Mouse (Mus musculus): ENCODE measurements around the gene Ptgs1.

The Ptgs1 gene

DNA sequence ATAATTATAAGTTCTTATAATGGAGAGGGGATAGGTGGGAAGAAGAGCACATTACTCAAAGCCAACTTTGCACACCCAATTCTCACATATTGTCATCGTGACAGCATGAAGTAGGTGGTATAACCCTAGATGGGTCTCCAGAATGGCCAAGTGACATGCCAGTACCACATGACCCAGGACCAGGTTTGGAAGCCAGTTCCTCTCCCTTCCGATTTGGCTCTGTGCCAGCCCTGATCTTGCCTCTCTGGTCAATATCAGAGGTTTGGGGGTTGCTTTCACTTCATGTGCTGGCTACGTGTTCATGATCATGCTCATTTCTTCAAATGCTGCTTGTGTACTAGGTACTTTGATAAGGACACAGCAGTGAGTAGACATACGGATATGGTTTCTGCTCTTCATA lies 22.3 kb downstream of the Ptgs1 start:
- DNase-seq = no peak

DNA sequence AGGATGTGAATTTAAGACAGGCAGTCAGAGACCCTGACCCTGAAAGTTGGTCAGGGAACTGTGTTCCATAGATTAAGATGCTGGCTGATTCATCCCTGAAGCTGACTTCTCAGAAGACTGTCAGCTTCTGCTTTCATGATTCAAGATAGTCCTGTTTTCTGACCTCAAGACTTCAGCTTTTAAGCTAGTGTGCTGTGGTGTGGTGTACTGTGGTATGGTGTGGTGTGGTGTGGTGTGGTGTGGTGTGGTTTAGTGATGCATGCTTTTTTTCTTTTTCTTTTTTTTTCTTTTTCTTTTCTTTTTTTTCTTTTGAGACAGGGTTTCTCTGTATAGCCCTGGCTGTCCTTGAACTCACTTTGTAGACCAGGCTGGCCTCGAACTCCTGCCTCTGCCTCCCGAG lies 24.2 kb downstream of the Ptgs1 start:
- no peak for DNase-seq

DNA sequence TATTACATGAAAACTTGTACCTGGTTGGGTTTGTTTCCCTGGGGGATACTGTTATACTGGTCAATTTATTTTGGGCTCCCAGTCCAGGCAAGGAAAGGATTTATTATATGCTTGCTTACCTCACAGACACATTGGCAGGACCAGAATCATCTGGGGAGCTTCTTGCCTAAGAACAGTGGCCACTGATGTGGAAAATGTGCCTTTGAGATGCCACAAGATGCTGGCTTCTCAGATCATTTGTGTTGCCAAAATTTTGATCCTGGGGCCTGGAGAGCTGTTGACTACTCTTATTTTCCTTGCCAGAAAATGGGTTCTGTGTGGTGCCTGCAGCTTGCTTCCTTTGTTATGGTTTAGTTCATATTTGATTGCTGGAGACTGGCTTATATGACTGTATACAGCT lies 26.7 kb downstream of the Ptgs1 start:
- DNase-seq = no peak

DNA sequence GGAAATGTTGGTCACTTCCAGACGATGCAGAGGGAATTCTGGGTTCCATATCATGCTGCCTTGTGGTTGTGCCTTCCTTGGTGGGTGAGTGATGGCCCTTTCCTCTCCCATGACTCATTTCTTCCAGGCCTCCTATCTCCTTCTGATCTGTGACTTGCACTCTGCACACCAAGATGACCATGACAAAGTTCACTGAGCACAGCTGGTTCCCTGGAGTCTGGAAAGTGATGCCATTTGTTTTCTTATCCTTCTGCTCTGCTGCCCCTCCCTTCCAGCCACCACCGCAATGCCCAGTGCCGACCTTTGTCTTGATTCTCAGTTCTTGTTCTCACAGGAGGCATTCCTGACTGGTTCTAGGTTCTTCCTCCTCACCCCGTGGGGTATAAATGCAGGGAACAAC lies 29.2 kb downstream of the Ptgs1 start:
- no peak for DNase-seq

DNA sequence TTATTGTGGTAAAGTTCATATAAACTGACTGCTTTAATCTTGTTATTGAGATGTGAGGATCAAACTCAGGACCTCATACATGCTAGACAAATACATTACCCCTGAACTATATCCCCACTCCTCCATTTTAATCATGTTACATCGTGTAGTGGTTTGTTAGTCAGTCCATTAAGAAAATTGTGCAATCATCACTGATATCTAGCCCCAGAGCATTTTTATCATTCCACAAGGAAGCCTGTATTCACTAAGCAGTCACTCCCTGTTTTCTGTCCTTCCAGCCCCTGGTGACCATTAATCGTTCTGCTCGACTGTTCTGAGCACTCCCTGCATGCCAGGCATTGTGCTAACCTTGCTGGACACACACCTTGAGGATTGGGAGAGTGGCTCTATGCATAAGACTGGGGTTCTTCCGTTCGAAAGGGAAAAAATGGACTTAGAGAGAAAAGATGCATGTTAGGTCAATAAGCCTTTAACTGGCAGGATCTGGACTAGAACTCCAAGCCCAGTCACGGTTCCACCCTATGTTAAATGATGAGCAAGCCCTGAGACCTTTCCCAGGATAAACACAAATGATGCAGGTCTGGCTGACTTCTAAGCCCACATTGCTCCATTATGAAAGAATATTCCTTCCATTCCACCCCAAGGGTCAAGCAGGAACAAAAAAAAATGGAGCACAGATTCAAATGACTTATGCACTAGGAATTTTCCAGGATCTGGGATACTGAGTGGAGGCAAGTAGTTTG lies 29.7 kb downstream of the Ptgs1 start:
- DNase-seq = no peak

DNA sequence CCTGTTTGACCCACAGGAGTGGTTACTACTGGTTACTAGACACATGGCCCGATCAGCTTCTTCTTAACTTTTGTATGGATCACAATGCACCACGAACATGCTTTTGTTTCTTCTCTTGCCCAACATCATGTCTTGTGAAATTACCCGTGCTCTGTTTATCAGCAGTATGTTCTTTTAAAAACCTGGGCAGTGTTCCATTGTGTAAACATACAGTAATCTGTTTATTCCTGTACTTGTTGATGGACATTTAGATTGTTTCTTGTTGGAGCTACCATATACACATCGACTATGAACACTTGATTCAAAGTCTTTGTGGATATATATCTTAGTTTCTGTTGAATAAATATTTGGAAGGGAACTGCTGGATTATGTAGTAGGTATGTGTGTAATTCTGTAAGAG lies 31.8 kb downstream of the Ptgs1 start:
- no peak for DNase-seq

DNA sequence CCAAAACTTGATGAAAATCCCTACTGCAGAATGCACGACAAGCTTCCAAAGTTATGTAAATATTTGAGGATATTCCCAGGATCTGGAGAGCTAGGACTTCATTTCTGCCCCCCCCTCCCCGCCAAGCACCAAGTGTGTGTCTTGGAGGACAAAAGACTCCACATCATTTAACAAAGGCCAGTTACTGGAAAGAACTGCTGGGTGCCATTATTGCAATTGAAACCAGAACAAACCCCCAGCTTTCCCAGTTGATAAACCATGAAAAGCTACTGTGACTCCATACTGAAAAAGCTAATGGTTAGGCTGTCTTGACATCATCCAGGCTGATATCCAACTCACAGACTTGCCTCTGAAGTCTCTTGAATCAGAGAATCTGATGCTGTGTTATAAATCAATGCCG lies 39.2 kb downstream of the Ptgs1 start:
- DNase-seq = no peak

DNA sequence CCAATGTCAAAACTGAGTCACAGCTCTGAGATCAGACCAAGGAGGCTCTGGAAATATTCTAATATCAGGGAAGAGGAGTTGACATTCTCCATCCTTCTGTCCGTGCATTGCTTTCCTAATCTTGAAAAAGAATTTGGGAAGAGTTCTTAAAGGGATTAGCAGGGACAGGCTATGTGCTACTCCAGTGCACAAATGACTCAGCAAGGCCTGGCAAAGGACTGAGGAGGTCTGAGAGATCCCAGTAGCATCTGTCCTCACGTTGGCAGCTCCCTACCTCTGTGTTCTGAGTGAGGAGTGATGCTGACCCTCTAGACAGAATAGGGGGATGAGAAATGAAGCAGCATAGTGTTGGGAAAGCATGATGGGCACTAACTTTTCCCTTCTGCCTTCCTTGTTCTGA lies 40.0 kb downstream of the Ptgs1 start:
- DNase-seq = no peak

DNA sequence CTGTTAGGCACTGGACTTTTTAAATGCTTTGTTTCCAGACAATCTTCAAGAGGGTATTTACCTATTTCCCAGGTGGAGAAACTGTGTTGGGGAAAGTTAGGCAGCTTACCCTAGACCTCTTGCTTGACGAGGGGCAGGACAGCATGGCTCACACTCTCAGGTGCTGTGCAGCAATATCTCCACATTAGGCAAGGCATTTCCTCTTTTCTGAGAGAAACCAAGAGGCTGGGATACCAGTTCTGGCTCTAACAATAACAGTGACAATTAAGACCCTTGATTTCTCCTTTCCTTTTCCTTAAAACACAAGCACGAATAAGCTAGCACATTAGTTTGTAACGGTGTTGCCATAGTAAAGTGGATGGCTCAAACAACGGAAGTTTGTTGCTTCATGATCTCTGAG lies 40.9 kb downstream of the Ptgs1 start:
- no peak for DNase-seq

DNA sequence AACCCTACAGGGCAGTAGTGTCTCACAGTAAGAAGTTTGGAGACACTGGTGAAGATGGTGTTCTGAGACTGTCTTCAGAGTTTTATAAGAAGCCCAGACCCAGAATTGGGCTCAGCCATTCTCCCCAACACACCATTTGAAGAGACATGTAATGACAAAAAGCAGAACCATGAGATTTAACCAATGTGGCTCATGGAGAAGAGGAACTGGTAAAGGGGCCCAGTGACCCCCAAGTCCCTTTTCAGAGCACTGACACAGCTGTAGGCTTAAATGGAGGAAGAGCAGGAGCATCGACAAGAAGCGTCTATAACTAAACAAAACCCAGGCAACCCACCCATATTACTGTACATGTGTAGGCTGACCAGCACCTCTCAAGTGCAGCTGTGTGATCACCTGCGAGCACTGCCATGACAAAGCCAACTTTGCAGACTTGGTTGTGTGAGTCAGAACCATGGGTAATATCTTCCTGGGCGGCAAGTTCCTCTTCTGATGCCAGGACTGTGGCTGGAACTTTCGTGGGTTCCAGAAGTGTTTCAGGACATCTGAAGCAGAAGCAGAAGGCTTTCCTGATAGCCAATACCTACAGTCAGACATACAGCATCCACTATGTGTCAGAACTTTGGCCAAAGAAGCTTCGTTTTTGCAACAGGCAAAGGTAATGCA lies 42.2 kb downstream of the Ptgs1 start:
- no peak for DNase-seq

DNA sequence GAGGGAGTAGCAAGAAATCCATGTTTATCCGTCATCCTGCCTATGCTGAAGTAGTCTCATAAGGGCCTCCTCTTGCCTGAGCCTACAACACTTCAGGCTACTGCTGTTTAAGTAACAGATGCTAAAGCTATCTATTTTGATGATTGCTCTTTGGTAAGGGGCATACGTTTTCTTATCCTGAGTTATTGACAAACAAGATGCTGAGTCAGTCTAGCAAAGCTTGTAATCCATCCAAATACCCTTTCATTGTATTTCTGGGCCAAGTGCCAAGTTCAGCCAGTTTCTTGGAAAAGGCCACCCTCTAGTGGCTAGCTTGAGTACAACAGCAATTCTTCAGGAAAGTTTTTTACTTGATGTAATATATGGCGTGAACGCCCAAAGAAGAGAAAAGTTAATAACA lies 46.2 kb downstream of the Ptgs1 start:
- DNase-seq = peak; percentile 33 to 39

DNA sequence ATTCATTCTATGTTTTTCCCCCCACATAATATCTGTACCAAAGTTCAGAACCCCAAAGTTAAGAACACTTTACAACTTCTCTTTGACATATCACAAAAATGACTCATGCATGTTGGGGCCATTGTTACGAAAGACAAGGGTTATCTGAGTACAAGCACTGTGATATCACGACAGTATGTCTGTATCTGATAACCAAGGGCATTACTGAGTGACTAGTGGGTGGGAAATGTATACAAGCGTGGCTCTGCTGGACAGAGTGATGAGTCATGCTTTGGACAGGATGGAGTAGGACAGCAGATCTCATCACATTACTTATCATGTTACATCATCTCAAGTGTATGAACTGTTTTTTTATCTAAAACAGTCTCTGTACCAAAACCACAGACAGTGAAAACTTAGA lies 48.5 kb downstream of the Ptgs1 start:
- DNase-seq = no peak

DNA sequence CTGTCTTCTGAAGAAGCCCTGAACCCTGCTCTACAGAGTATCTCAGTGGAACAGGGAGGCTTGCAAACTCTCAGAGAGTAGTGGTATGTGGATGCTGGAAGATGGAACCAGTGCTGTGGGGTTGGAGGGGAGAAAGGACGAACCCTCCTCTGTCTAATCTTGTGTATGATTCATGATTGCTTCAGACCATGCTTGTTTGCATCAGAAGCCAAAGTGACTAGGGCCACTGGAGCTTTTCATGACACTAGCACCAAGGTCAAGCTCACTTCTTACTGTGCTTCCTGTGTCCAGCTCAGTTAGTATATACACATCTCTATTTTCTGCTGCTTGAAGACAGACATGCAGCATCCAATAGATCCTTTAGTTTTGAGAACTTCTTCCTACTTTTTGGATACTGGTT lies 50.9 kb downstream of the Ptgs1 start:
- no peak for DNase-seq

DNA sequence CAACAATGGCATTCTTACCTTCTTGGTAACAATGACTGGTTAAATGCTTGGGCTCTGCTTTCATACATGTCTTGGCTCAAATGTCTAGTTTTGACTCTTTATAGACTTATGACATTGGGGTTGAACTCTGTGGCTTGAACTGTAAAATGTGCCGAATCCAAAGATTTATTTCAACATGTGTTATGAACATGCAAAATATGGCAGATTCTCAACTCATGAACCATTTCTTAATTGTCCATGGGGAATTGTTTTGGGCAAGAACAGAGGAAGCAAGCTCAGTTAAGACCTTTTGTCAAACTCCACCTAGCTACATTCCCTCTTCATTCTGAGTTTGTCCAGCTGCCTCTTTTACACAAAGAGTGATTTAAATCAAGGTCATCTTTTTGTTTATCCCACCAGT lies 52.1 kb downstream of the Ptgs1 start:
- DNase-seq = no peak

Data from B cell, adult 2 months (primary cell).